Mouse (Mus musculus) layer of hippocampus, adult 8-10 months (tissue): Measurements from ENCODE around the gene Camk2g. TPM values are rescaled to one million over a fixed set of nuclear protein-coding genes. Genes with fewer than 3 reads are reported as not detected.

Source experiments
- DNase-seq, 2 experiments: peaks; one replicate each; pipeline ENCODE4 v3.0.0; 2022; ENCODE audit warnings: low spot score in 2 of 2
- total RNA-seq, 4 experiments: library from RNA; stranded (reverse); gene quantifications; 2 replicates each; pipeline ENCODE4 v1.2.4; 2022

The Camk2g gene
- total RNA-seq, 4 experiments from 2014 or later: 247 to 278 (median 262) TPM

DNA sequence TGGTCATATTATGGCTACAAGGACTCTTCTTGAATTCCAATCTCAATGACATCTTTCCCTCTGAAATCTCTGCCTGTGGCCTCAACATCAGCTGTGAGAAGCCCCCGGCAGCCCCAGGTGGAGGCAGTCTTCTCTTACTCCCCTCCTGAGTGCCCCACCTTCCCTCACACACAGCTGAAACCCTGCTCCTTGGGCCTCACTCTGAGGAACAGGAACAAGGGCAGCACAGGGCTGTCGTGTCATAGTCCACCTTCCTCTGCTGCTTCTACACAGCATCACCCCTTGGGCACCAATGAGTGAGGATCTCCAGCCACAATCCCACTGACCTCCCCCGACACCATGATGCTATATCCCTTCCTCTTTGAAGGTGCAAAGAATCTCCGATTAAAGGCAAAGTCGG is 7.9 kb downstream of the Camk2g start:
- no peak for DNase-seq

- no peak for DNase-seq
Measured at GRCm38 (mm10) chr14:20785231-20785630, 8.7 kb downstream of the Camk2g start.

GRCm38 (mm10) chr14:20784708-20785107 is 9.2 kb downstream of the Camk2g start:
- DNase-seq: no peak

GRCm38 (mm10) chr14:20783526-20783925 is 10.4 kb downstream of the Camk2g start:
- DNase-seq: no peak

DNA sequence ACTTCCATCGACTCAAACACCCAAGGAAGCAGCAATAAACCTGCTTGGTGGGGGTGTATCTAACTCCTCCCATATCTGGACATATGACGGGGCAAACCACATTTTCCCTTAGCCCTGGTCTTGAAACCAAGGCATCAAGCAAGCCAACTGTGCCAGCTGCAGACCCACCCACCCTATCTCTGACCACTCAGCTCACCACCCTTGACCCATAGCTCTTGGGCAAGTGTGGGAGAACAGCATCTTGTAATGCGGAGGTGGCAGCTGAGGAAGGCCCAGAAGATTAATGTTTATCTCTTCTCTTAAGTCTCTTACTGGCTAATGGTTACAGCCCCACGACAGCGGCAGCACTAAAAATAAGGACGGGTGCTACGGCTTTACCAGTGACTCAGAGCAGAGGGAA is 11.0 kb downstream of the Camk2g start:
- DNase-seq: no peak

DNA sequence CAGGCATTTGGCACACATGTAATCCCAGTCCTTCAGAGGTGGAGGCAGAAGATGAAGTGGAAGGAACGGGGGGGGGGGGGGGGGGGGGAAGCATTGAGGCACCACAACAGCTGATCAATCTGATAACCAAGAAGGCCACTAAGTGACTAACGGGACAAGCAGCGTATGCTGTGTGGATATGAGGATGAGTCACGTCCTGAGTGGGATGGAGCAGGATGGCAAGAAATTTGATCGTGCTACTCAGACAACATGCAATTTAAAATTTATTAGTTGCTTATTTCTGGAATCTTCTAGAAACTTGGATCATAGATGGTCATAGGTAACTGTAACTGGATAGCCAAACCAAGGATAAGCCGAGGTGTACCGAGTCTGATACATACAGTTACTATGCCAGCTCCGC is 13.7 kb downstream of the Camk2g start:
- DNase-seq: no peak

- DNase-seq: peak in 1 of 2 experiments; percentile 78
Measured at GRCm38 (mm10) chr14:20778496-20778895, 15.4 kb downstream of the Camk2g start.

GRCm38 (mm10) chr14:20775661-20776060 is 18.2 kb downstream of the Camk2g start:
- no peak for DNase-seq

GRCm38 (mm10) chr14:20773410-20773809 is 20.5 kb downstream of the Camk2g start:
- DNase-seq: no peak

DNA sequence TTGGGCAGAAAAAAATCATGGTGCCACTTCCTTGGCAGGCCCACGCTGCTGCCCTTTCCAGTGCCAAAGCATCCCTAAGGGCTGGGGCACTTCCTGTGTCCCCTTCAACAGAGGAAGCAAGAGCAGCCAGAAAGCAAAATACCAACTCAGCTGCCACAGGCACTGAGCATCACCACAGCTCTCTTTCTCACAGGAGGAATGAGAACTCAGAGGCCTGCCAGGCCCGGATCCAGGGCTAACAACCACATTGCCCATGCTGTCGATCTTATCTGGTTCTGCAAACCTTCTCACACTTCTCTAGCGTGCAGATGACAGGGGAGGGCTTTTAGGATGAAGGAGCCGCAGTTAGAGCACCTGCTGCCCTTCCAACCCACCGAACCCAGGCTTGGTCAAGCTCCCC is 21.1 kb downstream of the Camk2g start:
- DNase-seq: no peak

GRCm38 (mm10) chr14:20771941-20772340 is 21.9 kb downstream of the Camk2g start:
- no peak for DNase-seq

GRCm38 (mm10) chr14:20768581-20768980 is 25.3 kb downstream of the Camk2g start:
- DNase-seq: no peak

DNA sequence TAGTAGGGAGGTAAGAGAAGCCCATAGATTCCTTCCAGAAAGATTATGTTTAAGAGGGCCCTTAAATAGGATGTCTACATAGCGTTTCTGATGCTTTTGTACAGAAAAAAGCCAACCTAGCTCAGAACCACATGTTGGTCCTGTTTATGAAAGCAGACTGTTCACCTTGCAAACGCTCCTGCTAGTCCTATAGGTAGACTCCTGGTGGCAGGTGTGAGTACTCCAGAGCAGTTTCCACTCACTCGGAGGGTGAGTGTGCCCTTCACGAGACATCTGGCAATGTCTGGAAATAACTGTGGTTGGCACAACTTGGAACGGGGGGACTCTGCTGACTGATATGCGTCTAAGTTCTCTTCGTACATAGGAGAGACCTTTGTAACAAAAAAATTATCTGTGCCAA is 26.0 kb downstream of the Camk2g start:
- no peak for DNase-seq

DNA sequence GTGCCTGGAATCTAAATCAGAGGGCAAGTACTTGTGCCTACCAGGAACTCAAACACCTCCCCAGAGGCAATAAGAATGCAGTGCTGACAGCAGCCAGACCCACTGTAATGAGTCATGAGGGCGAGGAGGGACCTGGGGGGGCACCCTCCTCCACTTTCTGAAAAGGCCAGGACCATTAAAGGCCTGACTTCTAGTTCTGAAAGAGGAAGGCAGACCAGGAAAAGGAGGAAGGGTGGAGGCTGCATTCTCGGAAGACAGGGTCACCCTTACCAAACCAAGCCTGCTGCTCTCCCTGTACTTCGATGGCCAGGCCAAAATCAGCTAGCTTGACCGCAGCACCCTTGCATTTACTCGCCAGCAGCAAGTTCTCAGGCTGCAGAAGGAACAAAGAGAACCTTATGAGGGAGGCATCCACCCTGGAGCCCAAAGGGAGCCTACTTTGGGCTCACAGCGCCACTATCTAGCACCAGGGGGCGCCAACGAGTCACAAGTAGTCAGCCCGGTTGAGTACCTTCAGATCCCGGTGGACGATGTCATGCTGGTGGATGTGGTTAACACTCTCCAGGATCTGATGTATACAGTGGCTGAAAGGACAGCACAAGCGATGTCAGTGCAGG is 28.1 kb downstream of the Camk2g start:
- DNase-seq: peak; percentile 79 to 91

DNA sequence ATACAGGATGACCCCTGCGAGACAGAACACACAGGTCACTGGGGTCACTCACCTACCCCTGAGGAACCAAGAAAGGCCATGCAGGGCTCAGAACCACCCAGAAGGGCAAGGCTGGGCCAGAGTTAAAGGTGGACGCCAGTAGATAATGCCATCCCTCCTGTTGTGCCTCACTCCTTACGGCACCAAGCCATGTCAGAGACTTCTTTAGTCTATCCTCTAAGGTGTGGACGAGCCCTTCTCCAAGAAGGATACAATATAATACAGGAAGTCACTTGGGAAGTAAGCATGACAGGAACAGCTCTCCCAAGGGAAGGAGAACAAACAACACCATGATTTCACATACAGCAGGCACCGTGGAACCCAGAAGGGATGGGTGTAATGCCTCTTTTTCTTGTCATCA is 28.9 kb downstream of the Camk2g start:
- DNase-seq: no peak

DNA sequence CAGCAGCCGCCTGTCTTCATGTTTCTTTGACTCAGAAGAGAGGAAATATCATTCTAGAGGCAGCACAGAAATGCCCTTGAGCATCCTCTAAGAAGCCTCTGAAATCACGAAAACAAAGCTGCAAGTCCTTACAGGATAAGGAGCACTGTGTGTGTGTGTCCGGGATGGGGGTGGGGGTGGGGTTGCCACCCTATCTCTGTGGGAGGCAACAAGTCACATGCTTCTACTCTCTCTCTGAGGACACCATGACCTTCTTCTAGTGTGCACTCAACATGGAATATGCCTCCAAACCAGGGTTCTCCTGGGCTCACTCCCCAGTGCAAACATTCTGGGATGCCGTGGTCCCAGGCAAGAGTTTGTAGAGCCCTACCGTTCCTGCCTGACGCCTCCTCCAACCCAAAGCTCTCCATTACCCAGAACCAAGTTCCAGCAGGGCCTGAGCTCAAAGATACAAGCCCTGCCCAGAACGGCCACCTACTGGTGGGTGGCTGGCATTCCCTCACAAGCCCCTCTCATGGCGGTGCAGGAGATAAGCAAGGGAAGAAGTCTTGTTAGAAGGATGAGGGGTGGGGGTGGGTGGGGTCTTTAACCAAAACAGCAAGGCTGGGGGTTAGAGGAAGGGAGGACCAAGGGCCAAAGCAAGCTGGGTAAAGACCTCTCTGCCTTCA is 35.0 kb downstream of the Camk2g start:
- no peak for DNase-seq

- no peak for DNase-seq
Measured at GRCm38 (mm10) chr14:20757370-20757907, 36.4 kb downstream of the Camk2g start.

DNA sequence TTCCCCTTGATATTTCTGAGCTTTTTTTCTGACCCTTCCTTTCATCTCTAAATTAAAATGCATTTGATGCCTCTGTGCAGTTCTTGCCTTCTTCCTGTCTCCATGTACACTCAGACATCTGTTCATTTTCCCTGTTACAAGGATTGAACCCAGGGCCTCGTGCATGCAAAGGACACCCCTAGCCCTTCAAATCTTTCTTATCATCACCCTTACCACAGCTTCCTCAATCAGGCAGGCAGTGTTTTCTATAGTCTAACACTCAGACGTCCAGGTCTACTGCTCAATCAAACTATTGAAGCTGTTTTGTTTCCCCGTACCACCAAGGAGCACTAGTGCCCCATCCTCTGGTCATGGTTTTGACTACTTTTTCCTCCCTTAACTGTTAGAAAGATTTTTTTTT is 40.1 kb downstream of the Camk2g start:
- DNase-seq: no peak

GRCm38 (mm10) chr14:20750503-20750902 is 43.4 kb downstream of the Camk2g start:
- DNase-seq: no peak

GRCm38 (mm10) chr14:20749494-20750051 is 44.3 kb downstream of the Camk2g start:
- DNase-seq: no peak

GRCm38 (mm10) chr14:20748388-20748787 is 45.5 kb downstream of the Camk2g start:
- no peak for DNase-seq

DNA sequence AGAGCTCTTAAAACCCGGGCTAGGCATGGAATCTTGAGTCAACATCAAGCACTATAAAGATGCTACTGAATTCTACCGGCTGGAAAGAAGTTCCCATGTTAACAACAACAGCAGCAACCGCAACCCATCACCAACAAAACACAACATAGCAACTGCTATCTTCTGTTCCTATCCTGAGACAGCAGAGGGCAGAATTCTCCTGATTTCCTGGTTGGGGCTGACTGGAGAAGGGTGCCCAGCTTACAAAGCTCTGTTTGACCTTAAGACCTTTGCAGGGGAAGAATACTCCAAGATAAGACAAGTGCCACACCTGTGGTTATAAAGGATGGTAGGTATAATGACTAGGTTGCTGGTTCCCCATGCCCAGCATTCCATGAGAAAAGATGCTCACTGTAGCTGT is 47.0 kb downstream of the Camk2g start:
- DNase-seq: no peak

- no peak for DNase-seq
Measured at GRCm38 (mm10) chr14:20743614-20744013, 50.3 kb downstream of the Camk2g start.
